Mouse (Mus musculus) small intestine, adult 10 weeks (tissue): Measurements from ENCODE around the gene Slc5a12. TPM values are rescaled to one million over a fixed set of nuclear protein-coding genes. Genes with fewer than 3 reads are reported as not detected.

Experiments
- polyA plus RNA-seq: library from polyadenylated mRNA; stranded (reverse); fragments of 350-450 nt; fragmentation: Illumina TruSeq; extraction: RNeasy Lipid Tissue Mini Kit (QIAGEN cat#74804); gene quantifications from one replicate; pipeline ENCODE4 v1.2.3, GENCODE M21; 2014; ENCODE audit warnings: low replicate concordance

Gene Slc5a12
- 153 TPM for polyA plus RNA-seq

GRCm38 (mm10) chr2:110596932-110597331, at the start of gene Slc5a12:
Gene Slc5a12, plus strand, starts transcription at chr2:110597298.

Other genes starting within 250 kb of the Slc5a12 start
- gene Fibin, start 234.1 kb upstream of the Slc5a12 start, polyA plus RNA-seq: 6.3 TPM
- gene Muc15, start 124.0 kb downstream of the Slc5a12 start, polyA plus RNA-seq: not detected